Mouse (Mus musculus): ENCODE results near the gene Mtus2.

DNA sequence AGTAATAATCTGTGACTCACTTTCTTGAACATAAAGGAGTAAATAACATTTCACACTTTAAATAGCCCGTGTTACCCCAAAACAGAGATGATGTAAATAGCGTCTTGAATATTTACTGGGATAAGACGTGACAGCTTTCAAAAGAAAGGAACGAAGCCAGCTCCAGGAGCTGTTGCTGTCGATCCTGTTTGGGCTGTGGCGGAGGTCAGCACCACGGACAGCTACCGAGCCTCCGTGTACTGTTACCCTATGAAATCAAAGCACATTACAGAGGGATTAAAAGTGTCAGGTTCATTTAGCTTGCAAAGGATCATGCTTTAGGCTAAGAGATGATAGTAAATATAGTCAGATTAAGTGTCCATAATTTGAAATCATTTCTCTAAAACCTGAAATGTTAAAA, 114.7 kb downstream of the Mtus2 start:
- TF ChIP-seq CTCF (IDR thresholded peaks at IDR 0.05; ENCODE audit: borderline replicate concordance, insufficient read depth, low read depth, low read length) (no peak), POLR2A (IDR thresholded peaks at IDR 0.05; ENCODE audit: borderline replicate concordance, insufficient read depth, low read length) (no peak)
